Mouse (Mus musculus) C2C12 (cell line): Measurements from ENCODE around the gene Ppp1r1b.

Experiments used
- CEBPB ChIP-seq: IDR thresholded peaks from one replicate; pipeline ENCODE4 v1.6.1; 2011; ENCODE audit warnings: low read depth, mild to moderate bottlenecking, control low read depth, moderate library complexity
- CTCF ChIP-seq: IDR thresholded peaks from one replicate; pipeline ENCODE4 v1.5.1; 2011; ENCODE audit not compliant: control insufficient read depth, insufficient read depth, insufficient read length
- FOSL1 ChIP-seq: IDR thresholded peaks from one replicate; pipeline ENCODE4 v1.8.0; 2011; ENCODE audit warnings: mild to moderate bottlenecking, low read length; ENCODE audit not compliant: poor library complexity, insufficient read depth, severe bottlenecking
- MAX ChIP-seq: IDR thresholded peaks from one replicate; pipeline ENCODE4 v1.6.1; 2011; ENCODE audit warnings: mild to moderate bottlenecking, control low read depth
- MYOD1 ChIP-seq: IDR thresholded peaks from one replicate; pipeline ENCODE4 v1.6.1; 2011; ENCODE audit warnings: low read depth; ENCODE audit not compliant: control insufficient read depth, insufficient read length

DNA sequence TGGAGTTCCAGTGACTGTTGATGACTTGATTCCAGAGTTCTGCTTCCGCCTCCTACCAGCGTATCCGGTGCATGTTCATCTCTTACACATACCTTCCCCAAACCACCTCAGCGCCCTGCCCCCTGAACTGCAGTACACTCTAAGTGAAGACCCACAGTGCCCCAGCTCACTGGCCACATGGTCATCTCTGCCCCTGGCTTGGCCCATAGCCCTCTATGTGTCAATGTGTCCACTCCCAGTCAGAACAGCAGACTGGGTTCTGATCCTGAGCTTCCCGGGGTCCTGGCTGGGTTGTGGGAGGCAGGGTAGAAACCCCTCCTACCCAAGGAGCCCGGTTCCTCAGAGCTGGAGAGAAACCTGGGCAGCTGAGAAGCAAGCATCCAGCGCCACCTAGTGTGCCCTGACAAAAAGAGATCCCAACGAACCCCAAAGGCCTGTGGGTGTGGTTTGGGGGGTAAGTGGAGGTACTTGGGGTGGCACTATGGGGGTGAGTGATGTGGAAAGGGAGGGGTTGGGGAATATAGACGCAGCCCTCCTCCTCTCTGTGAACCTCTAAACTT, 41.1 kb downstream of the Ppp1r1b start:
- TF ChIP-seq CTCF (peak; percentile 30), MYOD1 (no peak), CEBPB (no peak), FOSL1 (no peak), MAX (no peak)
